ENCODE assay signal across 9 mouse cellular contexts in genomic region chr13:101765976-101766375, GRCm38 (mm10). TPM values are rescaled to one million over a fixed set of nuclear protein-coding genes. Genes with fewer than 3 reads are reported as not detected.
DNase-seq lines count a peak whose midpoint lies in the region; ATAC-seq lines count a peak whose summit lies in the region.
"Had no signal": no experiment of that assay in that cellular context is flagged by ENCODE, and none has a peak within 500 bp of the region (broad histone marks: within the 10 kb centered on the region; RNA-seq: fewer than 3 reads in every experiment).

No protein-coding gene starts in this region.

- 20% methylated on average over 3 of the region's 3 CpGs for WGBS in heart, embryonic 10.5 days
- 24% methylated on average over 3 of the region's 3 CpGs for WGBS in heart, embryonic 16.5 days

- H3K36me3 ChIP-seq in heart, embryonic 10.5 days = no peaks in the 10 kb centered on the region
- no peaks in the 10 kb centered on the region for H3K36me3 ChIP-seq in heart, embryonic 16.5 days (ENCODE audit: control insufficient read depth, insufficient read depth)

- H3K9me3 ChIP-seq in heart, embryonic 10.5 days = no peaks in the 10 kb centered on the region
- H3K9me3 ChIP-seq in heart, embryonic 16.5 days (replicated peaks; ENCODE audit: control insufficient read depth, low read length) = no peaks in the 10 kb centered on the region

- DNase-seq in heart, embryonic 10.5 days (ENCODE audit: low spot score) = no peak
- DNase-seq in heart, postnatal 14 days = no peak
- DNase-seq in MEL-GATA-1-ER (ENCODE audit: extremely low read depth, low read depth) = peak; percentile 26
- no peak for DNase-seq in layer of hippocampus, adult 11-12 months (ENCODE audit: low spot score)
- DNase-seq in gastrocnemius, postnatal 14 days = no peak

- peaks cover 51% of the 10 kb centered on the region for H3K4me1 ChIP-seq in heart, embryonic 10.5 days
- peaks cover 47% of the 10 kb centered on the region for H3K4me1 ChIP-seq in heart, embryonic 16.5 days (ENCODE audit: control insufficient read depth, insufficient read depth, low read length)

- H3K4me3 ChIP-seq in heart, embryonic 10.5 days = peak overlapping the region; percentile 79
- peak overlapping the region; percentile 97 for H3K4me3 ChIP-seq in heart, embryonic 16.5 days (ENCODE audit: low read length)

- intact Hi-C loops in heart, postnatal 14 days (cut with DNase I) = loop anchor here (5.0 to 10.0 kb wide), 2 partner anchors 226 to 559 kb away; no protein-coding TSS in a partner anchor
- intact Hi-C loops in gastrocnemius, postnatal 14 days (cut with DNase I; ENCODE audit: low total_unique reads) = no loop called here

- H3K9ac ChIP-seq in heart, embryonic 16.5 days (ENCODE audit: low read length) = peak overlapping the region; percentile 98

- no peak for ATAC-seq in heart, embryonic 16.5 days (replicated peaks; ENCODE audit: extremely low read depth, insufficient read depth, low FRiP score)
- ATAC-seq in megakaryocyte-erythroid progenitor cell, adult 5-6 weeks (replicated peaks; ENCODE audit: low FRiP score, low TSS enrichment, poor library complexity, severe bottlenecking) = peak; percentile 18
- ATAC-seq in inflammation-experienced regulatory T-cells, adult 6 months = no peak
- ATAC-seq: Patski had no signal

- peak overlapping the region; percentile 87 for H3K4me2 ChIP-seq in heart, embryonic 16.5 days (ENCODE audit: low read depth, low read length)

- H3K27me3 ChIP-seq in heart, embryonic 10.5 days (ENCODE audit: insufficient read depth, poor library complexity, severe bottlenecking) = no peaks in the 10 kb centered on the region
- H3K27me3 ChIP-seq in heart, embryonic 16.5 days (ENCODE audit: control insufficient read depth, insufficient read depth, low read length) = no peaks in the 10 kb centered on the region
- H3K27me3 ChIP-seq: Patski had no signal

- H3K27ac ChIP-seq in heart, embryonic 10.5 days = peak overlapping the region; percentile 94; the same call in 1 of the 2 replicates
- H3K27ac ChIP-seq in heart, embryonic 16.5 days (ENCODE audit: low read length) = no peak overlapping the region; the same call in 1 of the 2 replicates

RNA-seq across cellular contexts. Expression of gene Pik3r1, which starts 2.0 kb away (rescaled TPM):
- 13.6 and 14.4 TPM in 2 replicates for polyA plus RNA-seq in heart, embryonic 10.5 days (2016; fragmentation: Nextera tagmentation; extraction: Ambion mirVana)
- total RNA-seq in heart, postnatal 14 days (2021) = 100 to 1,000 TPM in 1 of 2 experiments, 10 to 100 TPM in 1; 99.1 to 106 TPM
- 23.1 and 24.9 TPM in 2 replicates for polyA plus RNA-seq in heart, embryonic 16.5 days (2015; fragmentation: Nextera tagmentation; extraction: Ambion mirVana)
- 47.7 and 67.6 TPM in 2 replicates for total RNA-seq in megakaryocyte-erythroid progenitor cell, adult 5-6 weeks (2014; fragmentation: Nextera tagmentation)
- 98.6 and 115 TPM in 2 replicates for total RNA-seq in megakaryocyte-erythroid progenitor cell, adult 5-6 weeks (2017)
- polyA plus RNA-seq in inflammation-experienced regulatory T-cells, adult 6 months (2017; shearing (Covaris generic)) = 10 to 100 TPM; 78.0 to 94.8 (median 90.1) TPM
- total RNA-seq in gastrocnemius, postnatal 14 days (2021) = 10 to 100 TPM; 26.3 to 38.8 TPM
